In the genomic region with DNA sequence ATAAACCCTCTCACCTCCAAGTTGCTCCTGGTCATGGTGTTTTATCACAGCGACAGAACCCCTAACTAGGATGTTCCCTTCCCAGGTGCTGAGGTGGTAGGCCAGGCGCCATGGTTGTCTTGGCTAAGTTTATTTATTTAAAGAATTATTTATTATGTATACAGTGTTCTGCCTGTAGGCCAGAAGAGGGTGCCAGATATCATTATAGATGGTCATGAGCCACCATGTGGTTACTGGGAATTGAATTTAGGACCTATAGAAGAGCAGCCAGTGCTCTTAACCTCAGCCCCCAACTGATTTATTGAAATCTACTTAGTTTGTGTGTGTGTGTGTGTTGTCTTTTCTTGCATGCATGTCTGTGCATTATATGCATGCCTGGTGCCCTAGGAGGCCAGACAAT, we compare ENCODE assay signal across 24 mouse cellular contexts. TPM values are rescaled to one million over a fixed set of nuclear protein-coding genes. Genes with fewer than 3 reads are reported as not detected.
A peak's percentile ranks its signal among the peaks of the same experiment; 100 is the strongest.
DNase-seq lines count a peak whose midpoint lies in the region; ATAC-seq and TF ChIP-seq lines count a peak whose summit lies in the region.
"Had no signal": no experiment of that assay in that cellular context is flagged by ENCODE, and none has a peak within 500 bp of the region (broad histone marks: within the 10 kb centered on the region; RNA-seq: fewer than 3 reads in every experiment).

No protein-coding gene starts in this region.

- DNase-seq in forebrain, postnatal 0 days, result no peak
- no peak for DNase-seq in layer of hippocampus, adult 2 months (ENCODE audit: low spot score in 2 of 2)
- no peak for DNase-seq in layer of hippocampus, adult 11-12 months (ENCODE audit: low spot score)
- no peak for DNase-seq in midbrain, postnatal 0 days (ENCODE audit: low spot score)
- no peak for DNase-seq in adrenal gland, postnatal 36 days
- DNase-seq in lung, postnatal 0 days (ENCODE audit: low spot score), result no peak
- DNase-seq: adrenal gland, postnatal 10 days; cerebellum, adult 18-20 months; cerebellum, adult 9-11 months; cerebellum, postnatal 36 days; gastrocnemius, adult 2 months; gastrocnemius, postnatal 25 days; heart, postnatal 36 days had no signal

- no peak for TF ChIP-seq EP300 in lung, postnatal 0 days (IDR thresholded peaks at IDR 0.05)

- H3K9ac ChIP-seq in forebrain, postnatal 0 days, result no peak overlapping the region
- H3K9ac ChIP-seq in forebrain, embryonic 12.5 days, result no peak overlapping the region
- H3K9ac ChIP-seq in midbrain, postnatal 0 days (replicated peaks; ENCODE audit: low read length, poor library complexity, severe bottlenecking), result no peak overlapping the region
- no peak overlapping the region for H3K9ac ChIP-seq in midbrain, embryonic 13.5 days (replicated peaks)
- H3K9ac ChIP-seq in lung, postnatal 0 days (replicated peaks; ENCODE audit: low read depth), result no peak overlapping the region
- H3K9ac ChIP-seq: embryonic facial prominence, embryonic 13.5 days; forebrain, embryonic 13.5 days; heart, embryonic 12.5 days; hindbrain, embryonic 15.5 days had no signal

- H3K9me3 ChIP-seq in forebrain, postnatal 0 days (ENCODE audit: low read length), result no peaks in the 10 kb centered on the region
- no peaks in the 10 kb centered on the region for H3K9me3 ChIP-seq in forebrain, embryonic 12.5 days
- H3K9me3 ChIP-seq in midbrain, postnatal 0 days (ENCODE audit: low read length), result no peaks in the 10 kb centered on the region
- H3K9me3 ChIP-seq in midbrain, embryonic 13.5 days, result no peaks in the 10 kb centered on the region
- H3K9me3 ChIP-seq in lung, postnatal 0 days (ENCODE audit: low read length), result no peaks in the 10 kb centered on the region
- H3K9me3 ChIP-seq: embryonic facial prominence, embryonic 13.5 days; forebrain, embryonic 13.5 days; heart, embryonic 12.5 days; hindbrain, embryonic 15.5 days had no signal

- 86% methylated on average over 2 of the region's 2 CpGs for WGBS in forebrain, postnatal 0 days
- WGBS in forebrain, embryonic 12.5 days, result 80% methylated on average over 2 of the region's 2 CpGs
- WGBS in midbrain, postnatal 0 days, result 71% methylated on average over 2 of the region's 2 CpGs
- 88% methylated on average over 2 of the region's 2 CpGs for WGBS in midbrain, embryonic 13.5 days
- 44% methylated on average over 2 of the region's 2 CpGs for WGBS in lung, postnatal 0 days

- peak; percentile 27 for TF ChIP-seq CTCF in forebrain, postnatal 0 days (IDR thresholded peaks at IDR 0.05; ENCODE audit: low read depth)
- peak; percentile 40 for TF ChIP-seq CTCF in layer of hippocampus, adult 2 months (conservative IDR thresholded peaks at IDR 0.05)
- TF ChIP-seq CTCF in midbrain, postnatal 0 days (IDR thresholded peaks at IDR 0.05), result peak; percentile 45; the same call in 1 of the 2 replicates
- TF ChIP-seq CTCF in lung, postnatal 0 days (IDR thresholded peaks at IDR 0.05), result no peak; the same call in 1 of the 2 replicates

- peaks cover 3% of the 10 kb centered on the region; the same call in 1 of the 2 replicates for H3K4me1 ChIP-seq in forebrain, postnatal 0 days (ENCODE audit: insufficient read depth)
- peaks cover 11% of the 10 kb centered on the region for H3K4me1 ChIP-seq in forebrain, embryonic 12.5 days
- H3K4me1 ChIP-seq in midbrain, postnatal 0 days (ENCODE audit: insufficient read depth, low read length), result peaks cover 5% of the 10 kb centered on the region; the same call in 1 of the 2 replicates
- H3K4me1 ChIP-seq in midbrain, embryonic 13.5 days (replicated peaks), result peaks cover 6% of the 10 kb centered on the region
- no peaks in the 10 kb centered on the region for H3K4me1 ChIP-seq in lung, postnatal 0 days (ENCODE audit: insufficient read depth, low read depth, low read length)

- no peak for ATAC-seq in forebrain, postnatal 0 days
- ATAC-seq in forebrain, embryonic 12.5 days (ENCODE audit: low FRiP score), result no peak
- ATAC-seq in midbrain, postnatal 0 days (ENCODE audit: low FRiP score), result no peak
- ATAC-seq in midbrain, embryonic 13.5 days, result no peak
- ATAC-seq in lung, postnatal 0 days, result no peak
- ATAC-seq: forebrain, embryonic 13.5 days had no signal

- no peak overlapping the region for H3K4me3 ChIP-seq in forebrain, postnatal 0 days (ENCODE audit: low read depth, low read length)
- H3K4me3 ChIP-seq in forebrain, embryonic 12.5 days (replicated peaks), result no peak overlapping the region
- H3K4me3 ChIP-seq in layer of hippocampus, adult 2 months, result no peak overlapping the region
- H3K4me3 ChIP-seq in midbrain, postnatal 0 days (ENCODE audit: low read depth, low read length), result no peak overlapping the region
- no peak overlapping the region for H3K4me3 ChIP-seq in midbrain, embryonic 13.5 days (replicated peaks)
- H3K4me3 ChIP-seq in lung, postnatal 0 days (ENCODE audit: low read depth, low read length), result no peak overlapping the region
- H3K4me3 ChIP-seq: embryonic facial prominence, embryonic 13.5 days; forebrain, embryonic 13.5 days; gastrocnemius, adult 2 months; heart, embryonic 12.5 days; hindbrain, embryonic 15.5 days had no signal

- no peaks in the 10 kb centered on the region for H3K36me3 ChIP-seq in forebrain, postnatal 0 days (ENCODE audit: insufficient read depth)
- H3K36me3 ChIP-seq in forebrain, embryonic 12.5 days (replicated peaks), result no peaks in the 10 kb centered on the region
- no peaks in the 10 kb centered on the region for H3K36me3 ChIP-seq in midbrain, postnatal 0 days (ENCODE audit: insufficient read depth, low read length)
- H3K36me3 ChIP-seq in midbrain, embryonic 13.5 days, result no peaks in the 10 kb centered on the region
- no peaks in the 10 kb centered on the region for H3K36me3 ChIP-seq in lung, postnatal 0 days (ENCODE audit: insufficient read depth, low read length)
- H3K36me3 ChIP-seq: embryonic facial prominence, embryonic 13.5 days; heart, embryonic 12.5 days; hindbrain, embryonic 15.5 days had no signal

- H3K27me3 ChIP-seq in forebrain, postnatal 0 days (ENCODE audit: insufficient read depth, low read length), result no peaks in the 10 kb centered on the region
- peaks cover 16% of the 10 kb centered on the region for H3K27me3 ChIP-seq in forebrain, embryonic 12.5 days
- no peaks in the 10 kb centered on the region for H3K27me3 ChIP-seq in midbrain, postnatal 0 days (ENCODE audit: insufficient read depth, low read length)
- H3K27me3 ChIP-seq in midbrain, embryonic 13.5 days, result peaks cover 15% of the 10 kb centered on the region; the same call in 1 of the 2 replicates
- no peaks in the 10 kb centered on the region for H3K27me3 ChIP-seq in lung, postnatal 0 days (replicated peaks; ENCODE audit: insufficient read depth, low read length)

- no peak overlapping the region for H3K27ac ChIP-seq in forebrain, postnatal 0 days (ENCODE audit: low read depth, low read length)
- H3K27ac ChIP-seq in forebrain, embryonic 12.5 days, result no peak overlapping the region
- no peak overlapping the region for H3K27ac ChIP-seq in layer of hippocampus, adult 2 months
- H3K27ac ChIP-seq in midbrain, postnatal 0 days (ENCODE audit: low read depth, low read length), result no peak overlapping the region
- no peak overlapping the region for H3K27ac ChIP-seq in midbrain, embryonic 13.5 days
- no peak overlapping the region for H3K27ac ChIP-seq in lung, postnatal 0 days (ENCODE audit: low read length)
- H3K27ac ChIP-seq: embryonic facial prominence, embryonic 13.5 days; forebrain, embryonic 13.5 days; gastrocnemius, adult 2 months; hindbrain, embryonic 15.5 days had no signal

- no peak overlapping the region for H3K4me2 ChIP-seq in forebrain, postnatal 0 days (ENCODE audit: low read depth)
- no peak overlapping the region for H3K4me2 ChIP-seq in forebrain, embryonic 12.5 days
- no peak overlapping the region for H3K4me2 ChIP-seq in midbrain, postnatal 0 days (ENCODE audit: low read depth, low read length, poor library complexity, severe bottlenecking)
- no peak overlapping the region for H3K4me2 ChIP-seq in midbrain, embryonic 13.5 days (replicated peaks)
- H3K4me2 ChIP-seq in lung, postnatal 0 days (replicated peaks; ENCODE audit: low read depth, low read length), result no peak overlapping the region
- H3K4me2 ChIP-seq: embryonic facial prominence, embryonic 13.5 days; forebrain, embryonic 13.5 days; heart, embryonic 12.5 days; hindbrain, embryonic 15.5 days had no signal

RNA-seq across cellular contexts. Expression of a gene that starts 4.6 kb away (rescaled TPM):
- total RNA-seq in forebrain, postnatal 0 days (2014; rRNA removed), result 16.2 and 16.4 TPM in 2 replicates
- polyA plus RNA-seq in forebrain, postnatal 0 days (2015; fragmentation: Nextera tagmentation; extraction: Ambion mirVana), result 9.6 and 10.5 TPM in 2 replicates
- 1.6 and 1.8 TPM in 2 replicates for polyA plus RNA-seq in forebrain, embryonic 12.5 days (2016; fragmentation: Nextera tagmentation; extraction: Ambion mirVana)
- 10 to 100 TPM; 38.4 to 42.3 TPM for total RNA-seq in layer of hippocampus, adult 2 months (2021)
- 23.8 and 31.8 TPM in 2 replicates for total RNA-seq in midbrain, postnatal 0 days (2014; rRNA removed)
- polyA plus RNA-seq in midbrain, postnatal 0 days (2015; fragmentation: Nextera tagmentation; extraction: Ambion mirVana), result 14.4 and 14.8 TPM in 2 replicates
- polyA plus RNA-seq in midbrain, embryonic 13.5 days (2015; fragmentation: Nextera tagmentation; extraction: Ambion mirVana), result 3.6 and 3.8 TPM in 2 replicates
- total RNA-seq in adrenal gland, postnatal 36 days (2021), result under 1 TPM; 0.36 to 0.69 TPM
- polyA plus RNA-seq in lung, postnatal 0 days (2015; fragmentation: Nextera tagmentation; extraction: Ambion mirVana), result 1.1 and 1.3 TPM in 2 replicates
- total RNA-seq: gastrocnemius, adult 2 months had no signal

RNA-seq across cellular contexts. Expression of a gene that starts 22.6 kb away (rescaled TPM):
- 42.7 and 48.5 TPM in 2 replicates for total RNA-seq in forebrain, postnatal 0 days (2014; rRNA removed)
- 69.6 and 96.3 TPM in 2 replicates for polyA plus RNA-seq in forebrain, postnatal 0 days (2015; fragmentation: Nextera tagmentation; extraction: Ambion mirVana)
- 120 and 126 TPM in 2 replicates for polyA plus RNA-seq in forebrain, embryonic 12.5 days (2016; fragmentation: Nextera tagmentation; extraction: Ambion mirVana)
- 10 to 100 TPM; 45.0 to 47.0 TPM for total RNA-seq in layer of hippocampus, adult 2 months (2021)
- total RNA-seq in midbrain, postnatal 0 days (2014; rRNA removed), result 52.8 and 63.0 TPM in 2 replicates
- 97.1 and 98.8 TPM in 2 replicates for polyA plus RNA-seq in midbrain, postnatal 0 days (2015; fragmentation: Nextera tagmentation; extraction: Ambion mirVana)
- 130 and 132 TPM in 2 replicates for polyA plus RNA-seq in midbrain, embryonic 13.5 days (2015; fragmentation: Nextera tagmentation; extraction: Ambion mirVana)
- total RNA-seq in adrenal gland, postnatal 36 days (2021), result 10 to 100 TPM; 50.9 to 58.8 TPM
- 39.9 and 42.1 TPM in 2 replicates for polyA plus RNA-seq in lung, postnatal 0 days (2015; fragmentation: Nextera tagmentation; extraction: Ambion mirVana)

RNA-seq across cellular contexts. Expression of a gene that starts 39.6 kb away (rescaled TPM):
- total RNA-seq in forebrain, postnatal 0 days (2014; rRNA removed), result not detected in 2 replicates
- 0.12 and 0.15 TPM in 2 replicates for polyA plus RNA-seq in forebrain, postnatal 0 days (2015; fragmentation: Nextera tagmentation; extraction: Ambion mirVana)
- 0.26 TPM in 1 of 2 replicates, not detected in the other for polyA plus RNA-seq in forebrain, embryonic 12.5 days (2016; fragmentation: Nextera tagmentation; extraction: Ambion mirVana)
- under 1 TPM; 0.51 to 0.71 TPM for total RNA-seq in layer of hippocampus, adult 2 months (2021)
- total RNA-seq in midbrain, postnatal 0 days (2014; rRNA removed), result 0.16 TPM in 1 of 2 replicates, not detected in the other
- 0.15 TPM in 1 of 2 replicates, not detected in the other for polyA plus RNA-seq in midbrain, postnatal 0 days (2015; fragmentation: Nextera tagmentation; extraction: Ambion mirVana)
- polyA plus RNA-seq in midbrain, embryonic 13.5 days (2015; fragmentation: Nextera tagmentation; extraction: Ambion mirVana), result not detected in 2 replicates
- not detected for total RNA-seq in adrenal gland, postnatal 36 days (2021)
- 0.36 and 0.76 TPM in 2 replicates for polyA plus RNA-seq in lung, postnatal 0 days (2015; fragmentation: Nextera tagmentation; extraction: Ambion mirVana)
- total RNA-seq: ES-E14; granulocyte monocyte progenitor cell, adult 5-6 weeks; heart, adult 8-10 months; heart, postnatal 36 days had no signal
- polyA plus RNA-seq: forebrain, embryonic 13.5 days had no signal

RNA-seq across cellular contexts. Expression of a gene that starts 46.8 kb away (rescaled TPM):
- 24.5 and 32.9 TPM in 2 replicates for total RNA-seq in forebrain, postnatal 0 days (2014; rRNA removed)
- 12.7 and 14.8 TPM in 2 replicates for polyA plus RNA-seq in forebrain, postnatal 0 days (2015; fragmentation: Nextera tagmentation; extraction: Ambion mirVana)
- polyA plus RNA-seq in forebrain, embryonic 12.5 days (2016; fragmentation: Nextera tagmentation; extraction: Ambion mirVana), result 5.3 and 5.4 TPM in 2 replicates
- 10 to 100 TPM; 12.8 to 18.1 TPM for total RNA-seq in layer of hippocampus, adult 2 months (2021)
- 14.3 and 17.0 TPM in 2 replicates for total RNA-seq in midbrain, postnatal 0 days (2014; rRNA removed)
- polyA plus RNA-seq in midbrain, postnatal 0 days (2015; fragmentation: Nextera tagmentation; extraction: Ambion mirVana), result 7.3 and 9.3 TPM in 2 replicates
- 6.0 and 6.9 TPM in 2 replicates for polyA plus RNA-seq in midbrain, embryonic 13.5 days (2015; fragmentation: Nextera tagmentation; extraction: Ambion mirVana)
- total RNA-seq in adrenal gland, postnatal 36 days (2021), result 10 to 100 TPM; 15.7 to 31.7 TPM
- polyA plus RNA-seq in lung, postnatal 0 days (2015; fragmentation: Nextera tagmentation; extraction: Ambion mirVana), result 50.6 and 52.3 TPM in 2 replicates
- total RNA-seq: granulocyte monocyte progenitor cell, adult 5-6 weeks had no signal

RNA-seq across cellular contexts. Expression of a gene that starts 59.1 kb away (rescaled TPM):
- not detected in 2 replicates for total RNA-seq in forebrain, postnatal 0 days (2014; rRNA removed)
- polyA plus RNA-seq in forebrain, postnatal 0 days (2015; fragmentation: Nextera tagmentation; extraction: Ambion mirVana), result 0.79 and 0.93 TPM in 2 replicates
- polyA plus RNA-seq in forebrain, embryonic 12.5 days (2016; fragmentation: Nextera tagmentation; extraction: Ambion mirVana), result not detected in 2 replicates
- total RNA-seq in layer of hippocampus, adult 2 months (2021), result 1 to 10 TPM in 1 of 2 experiments, under 1 TPM in 1; 0.90 to 1.1 TPM
- total RNA-seq in midbrain, postnatal 0 days (2014; rRNA removed), result 0.38 TPM in 1 of 2 replicates, not detected in the other
- 0.31 TPM in 1 of 2 replicates, not detected in the other for polyA plus RNA-seq in midbrain, postnatal 0 days (2015; fragmentation: Nextera tagmentation; extraction: Ambion mirVana)
- not detected in 2 replicates for polyA plus RNA-seq in midbrain, embryonic 13.5 days (2015; fragmentation: Nextera tagmentation; extraction: Ambion mirVana)
- total RNA-seq in adrenal gland, postnatal 36 days (2021), result not detected
- polyA plus RNA-seq in lung, postnatal 0 days (2015; fragmentation: Nextera tagmentation; extraction: Ambion mirVana), result 0.26 TPM in 2 replicates
- total RNA-seq: ES-E14; gastrocnemius, adult 2 months; gastrocnemius, postnatal 25 days; granulocyte monocyte progenitor cell, adult 5-6 weeks; heart, adult 8-10 months; heart, postnatal 36 days had no signal
- polyA plus RNA-seq: embryonic facial prominence, embryonic 13.5 days; forebrain, embryonic 13.5 days; heart, embryonic 12.5 days; heart, embryonic 16.5 days; hindbrain, embryonic 11.5 days; hindbrain, embryonic 15.5 days had no signal
